Mouse (Mus musculus) heart, embryonic 11.5 days (tissue): Measurements from ENCODE around the gene Ppfibp1. TPM values are rescaled to one million over a fixed set of nuclear protein-coding genes. Genes with fewer than 3 reads are reported as not detected.

Experiments used
- ATAC-seq: fragments of 200-750 bp; cut with Nextera tagmentation; replicated peaks from 2 replicates; pipeline ENCODE4 v1.8.0; 2017; ENCODE audit warnings: moderate library complexity; ENCODE audit not compliant: insufficient number of reproducible peaks, low FRiP score, low TSS enrichment
- H3K27ac ChIP-seq: fragments of 300-500 bp; sonication (generic); 2 replicates; pipeline ENCODE4 v1.5.1; 2014; ENCODE audit warnings: mild to moderate bottlenecking, low read depth, low read length
- H3K27me3 ChIP-seq: fragments of 300-500 bp; sonication (generic); 2 replicates; pipeline ENCODE4 v1.6.1; 2014; ENCODE audit warnings: mild to moderate bottlenecking, low read length, mixed read lengths; ENCODE audit not compliant: control insufficient read depth, insufficient read depth
- H3K36me3 ChIP-seq: fragments of 300-500 bp; sonication (generic); 2 replicates; pipeline ENCODE4 v1.6.1; 2014; ENCODE audit warnings: mild to moderate bottlenecking, low read length, moderate library complexity, mixed read lengths; ENCODE audit not compliant: control insufficient read depth, insufficient read depth
- H3K4me1 ChIP-seq: fragments of 300-500 bp; sonication (generic); 2 replicates; pipeline ENCODE4 v1.6.1; 2014; ENCODE audit warnings: low read length; ENCODE audit not compliant: control insufficient read depth, insufficient read depth
- H3K4me2 ChIP-seq: fragments of 300-500 bp; sonication (generic); 2 replicates; pipeline ENCODE4 v1.6.1; 2014; ENCODE audit warnings: mild to moderate bottlenecking, moderate library complexity
- H3K4me3 ChIP-seq: fragments of 300-500 bp; sonication (generic); 2 replicates; pipeline ENCODE4 v1.5.1; 2014; ENCODE audit warnings: low read depth, low read length
- H3K9ac ChIP-seq: fragments of 300-500 bp; sonication (generic); 2 replicates; pipeline ENCODE4 v1.6.1; 2014; ENCODE audit warnings: mild to moderate bottlenecking, low read depth, low read length, moderate library complexity
- H3K9me3 ChIP-seq: fragments of 300-500 bp; sonication (generic); replicated peaks from 2 replicates; pipeline ENCODE4 v1.6.1; 2016; ENCODE audit warnings: low read length; ENCODE audit not compliant: control insufficient read depth
- WGBS: fragments of 180-500 bp; shearing (Covaris S2); extraction: QIAGEN DNeasy Blood & Tissue Kit; methylation state at CpG from one replicate; pipeline ENCODE4 v1.1.7; 2014; ENCODE audit not compliant: insufficient replicate concordance; 5-methylcytosine and 5-hydroxymethylcytosine counted together
- polyA plus RNA-seq: library from polyadenylated mRNA; unstranded; fragments of >200 nt; fragmentation: Nextera tagmentation; extraction: Ambion mirVana; gene quantifications from 2 replicates; pipeline ENCODE4 v1.2.1, GENCODE M21; 2014

The Ppfibp1 gene
- polyA plus RNA-seq, 1 experiment from 2014 or later = 78.0 TPM

DNA sequence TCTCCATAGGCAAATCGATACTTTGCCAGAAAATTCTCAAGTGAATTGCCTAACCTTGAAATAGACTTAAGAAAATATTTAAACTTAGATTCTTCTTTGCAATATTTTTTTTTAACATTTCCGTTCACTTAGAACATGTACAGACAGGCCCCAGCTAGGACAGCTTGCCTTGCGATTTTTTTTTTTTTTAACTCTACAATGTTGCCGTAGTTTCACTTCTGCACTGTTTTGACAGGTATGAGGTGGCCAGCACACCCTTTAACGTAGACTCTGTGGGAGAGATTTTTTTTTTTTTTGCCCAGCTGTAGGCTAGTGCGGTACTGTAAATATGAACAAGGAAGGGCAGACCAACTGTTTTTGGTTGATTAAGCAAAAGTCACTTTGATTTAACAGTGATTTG is 122.1 kb downstream of the Ppfibp1 start:
- Histone ChIP-seq H3K4me2 (no peak overlapping the region), H3K4me1 (no peaks in the 10 kb centered on the region), H3K27ac (no peak overlapping the region), H3K4me3 (no peak overlapping the region), H3K9ac (no peak overlapping the region), H3K36me3 (peaks cover 23% of the 10 kb centered on the region), H3K27me3 (no peaks in the 10 kb centered on the region), H3K9me3 (no peaks in the 10 kb centered on the region)
- 88% methylated on average over 6 of the region's 6 CpGs for WGBS
- no peak for ATAC-seq

DNA sequence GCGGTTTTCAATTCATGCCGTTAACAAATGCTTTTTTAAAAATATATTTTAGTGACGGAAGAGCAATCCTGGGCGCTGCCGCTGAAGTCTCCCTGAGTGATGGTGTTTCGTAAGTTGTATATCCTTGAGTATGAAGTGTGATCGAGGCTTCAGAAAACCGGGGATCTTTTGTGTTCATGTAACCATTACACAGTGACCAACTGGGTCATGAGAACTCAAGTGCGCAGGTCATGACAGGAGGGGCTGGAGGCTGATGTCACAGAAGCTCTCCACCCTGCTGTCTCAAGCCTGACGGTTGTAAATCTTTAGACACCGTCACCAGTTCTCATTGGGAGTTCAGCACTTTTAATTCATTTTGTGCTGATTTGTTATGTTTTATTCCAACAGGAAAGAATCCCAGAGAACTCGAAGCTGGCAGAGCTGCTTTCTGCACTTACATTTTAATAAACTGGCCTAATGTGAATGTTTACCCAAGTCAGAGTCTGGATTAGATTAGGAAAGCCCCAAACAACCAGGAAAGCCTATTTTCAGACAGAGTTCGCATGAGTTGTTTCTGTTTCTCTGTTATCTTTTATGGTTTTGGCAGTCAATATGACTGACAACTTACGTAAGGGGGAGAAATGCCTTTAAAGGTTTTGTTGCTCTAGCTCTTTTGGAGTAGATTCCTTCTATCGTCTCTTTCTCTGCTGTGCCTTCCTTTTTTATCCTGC is 122.7 kb downstream of the Ppfibp1 start:
- Histone ChIP-seq H3K36me3 (peaks cover 23% of the 10 kb centered on the region), H3K27me3 (no peaks in the 10 kb centered on the region), H3K9ac (no peak overlapping the region), H3K4me1 (no peaks in the 10 kb centered on the region), H3K27ac (no peak overlapping the region), H3K4me2 (no peak overlapping the region), H3K4me3 (no peak overlapping the region), H3K9me3 (no peaks in the 10 kb centered on the region)
- WGBS = 81% methylated on average over 15 of the region's 15 CpGs
- ATAC-seq = no peak

DNA sequence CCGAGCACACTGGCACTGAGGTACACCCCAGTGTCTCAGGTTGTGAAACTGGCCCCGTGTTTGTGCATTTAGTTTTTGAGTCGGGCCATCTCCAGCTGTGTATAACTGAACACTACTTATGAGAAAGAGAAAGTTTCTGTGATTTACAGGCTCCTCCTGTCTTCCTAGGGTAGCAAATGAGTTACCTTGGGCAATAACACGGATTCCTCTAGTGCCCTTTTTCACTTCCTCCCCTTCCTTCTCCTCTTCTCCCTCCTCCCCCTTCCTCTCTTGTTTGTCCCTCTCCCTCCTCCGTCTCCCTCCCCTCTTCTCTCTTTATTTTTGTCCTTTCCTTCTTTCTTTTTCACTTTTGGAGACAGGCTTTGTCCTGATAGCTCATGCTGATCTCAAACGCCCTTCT is 123.3 kb downstream of the Ppfibp1 start:
- H3K9ac ChIP-seq = no peak overlapping the region
- 77% methylated on average over 6 of the region's 6 CpGs for WGBS
- no peak overlapping the region for H3K27ac ChIP-seq
- no peaks in the 10 kb centered on the region for H3K9me3 ChIP-seq
- no peaks in the 10 kb centered on the region for H3K4me1 ChIP-seq
- no peaks in the 10 kb centered on the region for H3K27me3 ChIP-seq
- H3K36me3 ChIP-seq = peaks cover 22% of the 10 kb centered on the region
- no peak overlapping the region for H3K4me2 ChIP-seq
- no peak for ATAC-seq
- no peak overlapping the region for H3K4me3 ChIP-seq

DNA sequence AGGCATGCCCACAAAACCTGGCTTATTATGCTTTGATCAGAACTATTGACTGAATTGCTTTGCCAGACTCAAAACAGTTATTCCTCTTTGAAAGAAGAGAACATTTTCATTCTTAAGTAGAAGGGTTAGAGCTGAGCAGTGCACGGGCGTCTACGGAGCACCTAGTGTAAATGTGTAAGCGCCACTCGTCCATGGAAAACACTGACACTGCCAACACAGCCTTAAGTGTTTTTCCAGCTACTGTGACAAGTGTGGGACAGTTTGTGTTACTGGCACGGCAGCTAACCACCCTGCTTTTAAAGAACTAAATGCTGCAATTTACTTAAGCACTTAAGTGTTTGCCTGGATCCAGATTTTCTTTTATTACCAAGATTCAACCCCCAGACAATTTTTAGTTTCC is 123.7 kb downstream of the Ppfibp1 start:
- Histone ChIP-seq H3K27me3 (no peaks in the 10 kb centered on the region), H3K4me1 (no peaks in the 10 kb centered on the region), H3K27ac (no peak overlapping the region), H3K9ac (no peak overlapping the region), H3K9me3 (no peaks in the 10 kb centered on the region), H3K36me3 (peaks cover 18% of the 10 kb centered on the region), H3K4me2 (no peak overlapping the region), H3K4me3 (no peak overlapping the region)
- WGBS = 70% methylated on average over 6 of the region's 6 CpGs
- no peak for ATAC-seq

DNA sequence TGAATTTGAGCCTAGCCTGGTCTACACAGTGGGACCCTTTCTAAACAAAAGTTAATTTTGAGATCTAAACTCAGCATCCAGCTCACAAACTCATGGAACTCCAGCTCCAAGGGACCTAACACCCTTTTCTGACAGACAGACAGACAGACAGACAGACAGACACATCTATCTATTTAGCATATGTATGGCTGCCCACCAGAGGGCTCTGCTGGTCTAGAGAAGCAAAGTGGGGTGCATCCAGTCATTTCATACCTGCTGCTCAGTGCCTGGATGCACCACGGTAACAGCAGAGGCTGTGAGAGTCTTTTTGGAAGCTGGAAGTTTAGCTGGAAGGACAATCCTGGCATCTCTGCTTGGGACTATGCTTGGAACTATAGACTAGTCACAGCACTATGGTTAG is 125.3 kb downstream of the Ppfibp1 start:
- Histone ChIP-seq H3K9ac (no peak overlapping the region), H3K4me2 (no peak overlapping the region), H3K9me3 (no peaks in the 10 kb centered on the region), H3K36me3 (peaks cover 8% of the 10 kb centered on the region), H3K27ac (no peak overlapping the region), H3K27me3 (no peaks in the 10 kb centered on the region), H3K4me1 (no peaks in the 10 kb centered on the region), H3K4me3 (no peak overlapping the region)
- 85% methylated on average over 1 of the region's 1 CpGs for WGBS
- no peak for ATAC-seq

DNA sequence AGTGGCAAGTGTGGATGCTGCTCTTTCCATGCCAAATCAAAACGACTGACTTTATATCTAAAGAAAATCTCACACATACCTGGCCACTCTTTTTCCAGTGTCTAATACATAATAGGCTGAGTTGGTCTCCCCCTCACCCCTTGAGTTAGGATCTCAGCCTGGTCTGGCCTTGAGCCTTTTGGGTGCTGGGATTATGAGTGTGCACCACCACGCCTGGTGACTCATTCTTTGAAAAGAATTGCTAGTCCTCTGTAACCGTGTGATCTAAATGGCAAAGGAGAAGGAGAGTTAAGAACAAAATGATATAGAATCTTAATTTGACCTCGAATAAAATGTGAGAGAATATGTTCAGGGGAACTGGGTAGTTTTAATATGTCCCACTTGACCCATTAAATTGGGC is 129.6 kb downstream of the Ppfibp1 start:
- H3K4me1 ChIP-seq = peaks cover 2% of the 10 kb centered on the region; the same call in 1 of the 2 replicates
- H3K36me3 ChIP-seq = peaks cover 11% of the 10 kb centered on the region; the same call in 1 of the 2 replicates
- no peak overlapping the region for H3K4me2 ChIP-seq

DNA sequence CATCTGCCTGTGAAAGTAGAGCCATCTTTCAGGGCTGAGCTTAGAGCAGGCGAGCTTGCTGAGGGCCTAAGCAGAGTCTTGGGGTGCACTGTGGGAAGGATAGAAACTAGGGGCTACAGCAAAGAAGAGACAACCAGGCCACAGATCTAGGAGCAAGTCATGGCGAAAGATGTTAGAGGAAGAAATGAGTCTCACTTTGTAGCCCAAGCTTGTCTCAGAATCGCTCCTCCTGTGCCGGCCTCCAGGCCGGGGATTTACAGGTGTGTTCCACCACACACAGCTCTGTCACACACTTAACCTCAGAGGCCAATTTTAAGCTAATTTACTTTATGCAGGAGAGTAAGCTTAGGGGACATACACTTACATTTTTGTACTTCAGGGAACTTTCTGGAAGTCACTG is 130.1 kb downstream of the Ppfibp1 start:
- WGBS = 93% methylated on average over 5 of the region's 5 CpGs
- Histone ChIP-seq H3K27me3 (no peaks in the 10 kb centered on the region), H3K9ac (no peak overlapping the region), H3K27ac (no peak overlapping the region), H3K9me3 (no peaks in the 10 kb centered on the region), H3K4me3 (no peak overlapping the region), H3K4me1 (peaks cover 2% of the 10 kb centered on the region; the same call in 1 of the 2 replicates), H3K4me2 (no peak overlapping the region), H3K36me3 (peaks cover 11% of the 10 kb centered on the region; the same call in 1 of the 2 replicates)
- ATAC-seq = no peak

More for the DNA sequence above, 129.6 kb downstream of the Ppfibp1 start:
- no peaks in the 10 kb centered on the region for H3K27me3 ChIP-seq
- H3K9ac ChIP-seq = no peak overlapping the region
- no peak overlapping the region for H3K27ac ChIP-seq
- no peaks in the 10 kb centered on the region for H3K9me3 ChIP-seq
- 81% methylated on average over 4 of the region's 4 CpGs for WGBS
- no peak for ATAC-seq
- no peak overlapping the region for H3K4me3 ChIP-seq

DNA sequence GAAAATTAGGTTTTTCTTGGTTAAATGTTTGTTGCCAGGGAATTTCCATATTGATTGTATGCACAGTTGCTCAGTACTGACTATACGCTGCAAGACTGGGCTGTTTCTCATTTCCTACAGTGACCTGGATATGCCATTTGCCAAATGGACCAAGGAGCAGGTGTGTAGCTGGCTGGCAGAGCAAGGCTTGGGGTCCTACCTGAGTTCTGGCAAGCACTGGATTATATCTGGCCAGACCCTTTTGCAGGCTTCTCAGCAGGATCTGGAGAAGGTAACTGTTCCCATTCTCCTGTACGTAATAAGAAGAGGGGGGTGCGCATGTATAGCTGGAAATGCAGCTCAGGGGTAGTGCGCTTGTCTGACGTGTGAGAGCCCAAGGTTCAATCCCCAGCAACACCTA is 132.9 kb downstream of the Ppfibp1 start:
- H3K4me2 ChIP-seq = no peak overlapping the region
- no peak overlapping the region for H3K27ac ChIP-seq
- H3K36me3 ChIP-seq = peaks cover 15% of the 10 kb centered on the region
- ATAC-seq = no peak
- H3K4me1 ChIP-seq = peaks cover 2% of the 10 kb centered on the region; the same call in 1 of the 2 replicates
- no peaks in the 10 kb centered on the region for H3K9me3 ChIP-seq
- WGBS = 83% methylated on average over 5 of the region's 5 CpGs
- H3K9ac ChIP-seq = no peak overlapping the region
- no peaks in the 10 kb centered on the region for H3K27me3 ChIP-seq
- no peak overlapping the region for H3K4me3 ChIP-seq
